Mouse (Mus musculus): Measurements from ENCODE around the gene Slc16a11. TPM values are rescaled to one million over a fixed set of nuclear protein-coding genes. Genes with fewer than 3 reads are reported as not detected.
"Not testable (repeated sequence)": the region's sequence is repeated elsewhere in the genome, so short reads cannot be mapped to it uniquely, and the experiment has no call there.

Slc16a11 gene
- 6.3 and 7.3 TPM in 2 replicates for polyA plus RNA-seq (2015; fragmentation: Nextera tagmentation; extraction: Ambion mirVana)

- Histone ChIP-seq H3K36me3 (peaks cover 14% of the 10 kb centered on the region), H3K4me2 (peak within 1 kb of the TSS; percentile 84), H3K27me3 (replicated peaks) (peaks cover 45% of the 10 kb centered on the region), H3K4me3 (replicated peaks) (peak within 1 kb of the TSS; percentile 35), H3K9ac (replicated peaks) (no peak within 1 kb of the TSS; the same call in 1 of the 2 replicates), H3K27ac (replicated peaks) (no peak within 1 kb of the TSS), H3K9me3 (replicated peaks) (no peaks in the 10 kb centered on the region), H3K4me1 (peaks cover 26% of the 10 kb centered on the region)
- ATAC-seq (ENCODE audit: low FRiP score): no peak
- WGBS: 72% methylated on average over 6 of the region's 6 CpGs
Measured at GRCm38 (mm10) chr11:70212423-70212822, at the start of gene Slc16a11. Slc16a11 (plus strand) TSS chr11:70212752.

- Histone ChIP-seq H3K4me2 (no peak overlapping the region), H3K27ac (replicated peaks) (no peak overlapping the region), H3K36me3 (no peaks in the 10 kb centered on the region), H3K9me3 (replicated peaks) (no peaks in the 10 kb centered on the region), H3K4me3 (replicated peaks) (no peak overlapping the region), H3K4me1 (no peaks in the 10 kb centered on the region), H3K9ac (replicated peaks) (no peak overlapping the region), H3K27me3 (replicated peaks) (no peaks in the 10 kb centered on the region)
- ATAC-seq (ENCODE audit: low FRiP score): no peak
- 73% methylated on average over 16 of the region's 16 CpGs for WGBS
Measured at GRCm38 (mm10) chr11:70165972-70166921, 46.3 kb upstream of the Slc16a11 start.

GRCm38 (mm10) chr11:70168136-70168535 is 44.4 kb upstream of the Slc16a11 start:
- 60% methylated on average over 7 of the region's 7 CpGs for WGBS
- H3K9ac ChIP-seq (replicated peaks): no peak overlapping the region
- no peak for ATAC-seq (ENCODE audit: low FRiP score)
- no peak overlapping the region for H3K4me2 ChIP-seq
- no peaks in the 10 kb centered on the region for H3K4me1 ChIP-seq
- H3K27ac ChIP-seq (replicated peaks): no peak overlapping the region
- H3K4me3 ChIP-seq (replicated peaks): no peak overlapping the region
- H3K36me3 ChIP-seq: no peaks in the 10 kb centered on the region
- H3K9me3 ChIP-seq (replicated peaks): no peaks in the 10 kb centered on the region
- no peaks in the 10 kb centered on the region for H3K27me3 ChIP-seq (replicated peaks)

GRCm38 (mm10) chr11:70169471-70169870 is 43.1 kb upstream of the Slc16a11 start:
- WGBS: 96% methylated on average over 7 of the region's 7 CpGs
- H3K27me3 ChIP-seq (replicated peaks); H3K27ac ChIP-seq (replicated peaks); H3K4me1 ChIP-seq; H3K36me3 ChIP-seq; H3K4me3 ChIP-seq (replicated peaks); H3K9ac ChIP-seq (replicated peaks); H3K4me2 ChIP-seq; H3K9me3 ChIP-seq (replicated peaks); ATAC-seq (ENCODE audit: low FRiP score): not testable (repeated sequence)

DNA sequence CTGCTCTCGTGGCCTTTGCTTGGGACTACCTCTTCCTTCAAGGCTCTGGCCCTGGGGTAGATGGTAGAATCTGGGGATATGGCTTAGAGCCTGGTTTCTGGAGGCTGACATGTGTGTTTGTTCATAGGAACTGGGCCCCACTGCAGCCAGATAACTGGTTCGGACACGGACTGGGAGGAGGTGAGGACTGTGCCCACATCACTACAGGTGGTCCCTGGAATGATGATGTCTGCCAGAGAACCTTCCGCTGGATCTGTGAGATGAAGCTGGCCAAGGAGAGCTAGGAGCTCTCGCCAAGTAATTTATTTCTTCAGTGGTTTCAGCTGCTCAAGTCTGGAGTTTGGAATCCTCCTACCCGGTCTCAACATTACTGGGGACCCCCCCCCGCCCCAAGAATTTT is 42.3 kb upstream of the Slc16a11 start:
- WGBS: 83% methylated on average over 7 of the region's 7 CpGs
- ATAC-seq (ENCODE audit: low FRiP score): no peak
- H3K9me3 ChIP-seq (replicated peaks): no peaks in the 10 kb centered on the region

GRCm38 (mm10) chr11:70171181-70171580 is 41.4 kb upstream of the Slc16a11 start:
- ATAC-seq (ENCODE audit: low FRiP score): no peak
- Histone ChIP-seq H3K4me3 (replicated peaks) (no peak overlapping the region), H3K27me3 (replicated peaks) (no peaks in the 10 kb centered on the region), H3K9ac (replicated peaks) (no peak overlapping the region), H3K4me1 (no peaks in the 10 kb centered on the region), H3K36me3 (no peaks in the 10 kb centered on the region), H3K9me3 (replicated peaks) (no peaks in the 10 kb centered on the region), H3K4me2 (no peak overlapping the region), H3K27ac (replicated peaks) (no peak overlapping the region)
- WGBS: 85% methylated on average over 7 of the region's 7 CpGs

More for the DNA sequence above, 42.3 kb upstream of the Slc16a11 start:
- H3K4me1 ChIP-seq: no peaks in the 10 kb centered on the region
- H3K4me2 ChIP-seq: no peak overlapping the region
- no peak overlapping the region for H3K4me3 ChIP-seq (replicated peaks)
- no peak overlapping the region for H3K9ac ChIP-seq (replicated peaks)
- no peaks in the 10 kb centered on the region for H3K27me3 ChIP-seq (replicated peaks)
- H3K27ac ChIP-seq (replicated peaks): no peak overlapping the region
- H3K36me3 ChIP-seq: no peaks in the 10 kb centered on the region

DNA sequence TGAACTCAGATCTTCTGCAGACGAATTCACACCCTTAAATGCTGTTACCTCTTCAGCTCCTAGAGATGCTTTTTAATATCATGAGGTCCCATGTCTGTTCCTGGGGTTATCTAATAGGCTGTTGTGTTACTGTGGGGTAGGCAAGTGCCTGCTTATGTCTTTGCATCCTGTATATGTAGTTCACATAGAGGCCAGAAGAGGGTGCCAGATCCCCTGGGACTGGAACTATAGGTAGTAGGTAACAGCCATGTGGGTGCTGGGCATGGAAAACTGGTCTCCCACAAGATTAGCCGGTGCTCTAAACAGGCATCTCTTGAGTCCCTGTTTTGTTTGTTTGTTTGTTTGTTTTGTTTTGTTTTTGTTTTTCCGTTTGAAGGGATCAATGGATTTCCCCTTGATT is 40.7 kb upstream of the Slc16a11 start:
- Histone ChIP-seq H3K4me3 (replicated peaks) (no peak overlapping the region), H3K4me2 (no peak overlapping the region), H3K36me3 (no peaks in the 10 kb centered on the region), H3K4me1 (no peaks in the 10 kb centered on the region), H3K27me3 (replicated peaks) (no peaks in the 10 kb centered on the region), H3K27ac (replicated peaks) (no peak overlapping the region), H3K9ac (replicated peaks) (no peak overlapping the region), H3K9me3 (replicated peaks) (no peaks in the 10 kb centered on the region)
- no peak for ATAC-seq (ENCODE audit: low FRiP score)
- WGBS: 50% methylated on average over 3 of the region's 3 CpGs

- 60% methylated on average over 5 of the region's 5 CpGs for WGBS
- H3K4me1 ChIP-seq: no peaks in the 10 kb centered on the region
- no peak overlapping the region for H3K27ac ChIP-seq (replicated peaks)
- no peaks in the 10 kb centered on the region for H3K9me3 ChIP-seq (replicated peaks)
- no peak overlapping the region for H3K9ac ChIP-seq (replicated peaks)
- ATAC-seq (ENCODE audit: low FRiP score): no peak
- H3K36me3 ChIP-seq: no peaks in the 10 kb centered on the region
- no peak overlapping the region for H3K4me2 ChIP-seq
- H3K27me3 ChIP-seq (replicated peaks): no peaks in the 10 kb centered on the region
- H3K4me3 ChIP-seq (replicated peaks): no peak overlapping the region
Measured at GRCm38 (mm10) chr11:70172298-70172697, 40.3 kb upstream of the Slc16a11 start.

DNA sequence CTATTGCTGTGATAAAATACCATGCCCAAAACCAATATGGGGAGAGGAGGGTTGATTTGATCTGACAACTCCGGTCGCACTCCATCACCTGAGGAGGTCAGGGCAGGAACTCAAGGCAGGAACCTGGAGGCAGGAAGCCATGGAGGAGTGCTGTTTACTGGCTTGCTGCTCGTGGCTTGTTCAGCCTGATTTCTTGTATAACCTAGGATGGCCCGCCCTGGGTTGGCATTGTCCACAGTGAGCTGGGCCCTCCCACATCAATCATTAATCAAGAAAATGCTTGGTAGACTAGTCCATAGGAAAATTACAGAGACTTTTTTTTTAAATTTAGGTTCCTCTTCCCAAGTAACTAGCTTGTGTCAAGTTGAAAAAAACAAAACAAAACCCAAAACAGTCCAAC is 38.1 kb upstream of the Slc16a11 start:
- no peaks in the 10 kb centered on the region for H3K9me3 ChIP-seq (replicated peaks)
- H3K9ac ChIP-seq (replicated peaks): no peak overlapping the region
- H3K27me3 ChIP-seq (replicated peaks): no peaks in the 10 kb centered on the region
- 84% methylated on average over 4 of the region's 4 CpGs for WGBS
- H3K27ac ChIP-seq (replicated peaks): no peak overlapping the region
- H3K4me1 ChIP-seq: no peaks in the 10 kb centered on the region
- ATAC-seq (ENCODE audit: low FRiP score): no peak
- H3K36me3 ChIP-seq: no peaks in the 10 kb centered on the region
- no peak overlapping the region for H3K4me3 ChIP-seq (replicated peaks)
- H3K4me2 ChIP-seq: no peak overlapping the region

DNA sequence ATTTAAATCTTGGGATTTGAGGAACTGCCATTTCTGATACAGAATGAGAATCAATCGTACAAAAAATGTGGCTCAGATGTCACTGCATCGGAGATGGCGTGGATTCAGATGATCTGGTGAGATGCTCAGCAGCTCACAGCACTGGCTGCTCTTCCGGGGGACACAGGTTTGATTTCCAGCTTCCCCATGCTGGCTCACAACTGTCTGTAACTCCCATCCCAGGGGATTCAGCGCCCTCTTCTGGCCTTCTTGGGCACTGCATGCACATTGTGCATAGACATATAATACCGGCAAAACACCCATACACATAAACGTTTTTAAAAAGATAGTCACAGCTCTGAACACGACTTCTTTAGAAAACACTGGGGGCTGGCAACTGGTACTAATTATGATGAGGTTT is 34.9 kb upstream of the Slc16a11 start:
- no peak for ATAC-seq (ENCODE audit: low FRiP score)
- WGBS: 77% methylated on average over 8 of the region's 8 CpGs
- Histone ChIP-seq H3K36me3 (no peaks in the 10 kb centered on the region), H3K4me3 (replicated peaks) (no peak overlapping the region), H3K4me1 (no peaks in the 10 kb centered on the region), H3K4me2 (no peak overlapping the region), H3K9me3 (replicated peaks) (no peaks in the 10 kb centered on the region), H3K27ac (replicated peaks) (no peak overlapping the region), H3K27me3 (replicated peaks) (no peaks in the 10 kb centered on the region), H3K9ac (replicated peaks) (no peak overlapping the region)

DNA sequence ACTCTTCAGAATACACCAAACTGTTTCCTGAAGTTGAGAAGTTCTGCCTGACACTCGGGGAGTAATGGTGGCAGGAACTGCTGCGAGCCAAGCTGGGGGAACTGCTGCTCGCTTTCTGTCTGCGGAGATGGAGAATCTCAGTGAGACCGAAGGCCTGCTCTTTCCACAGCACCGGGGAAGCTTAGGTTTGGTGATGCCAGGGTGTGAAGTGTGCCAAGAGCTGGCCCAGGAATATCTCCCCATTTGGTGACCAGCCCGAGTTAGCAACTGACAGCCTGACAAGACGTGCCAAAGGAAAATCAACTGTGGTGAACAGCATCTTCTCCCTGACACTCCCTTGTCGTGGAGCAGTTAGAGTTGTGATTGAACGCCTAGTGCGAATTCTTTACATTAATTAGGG is 34.2 kb upstream of the Slc16a11 start:
- H3K9ac ChIP-seq (replicated peaks): no peak overlapping the region
- no peak for ATAC-seq (ENCODE audit: low FRiP score)
- H3K27ac ChIP-seq (replicated peaks): no peak overlapping the region
- no peaks in the 10 kb centered on the region for H3K27me3 ChIP-seq (replicated peaks)
- H3K9me3 ChIP-seq (replicated peaks): no peaks in the 10 kb centered on the region
- no peaks in the 10 kb centered on the region for H3K4me1 ChIP-seq
- H3K4me3 ChIP-seq (replicated peaks): no peak overlapping the region
- no peak overlapping the region for H3K4me2 ChIP-seq
- H3K36me3 ChIP-seq: no peaks in the 10 kb centered on the region
- 91% methylated on average over 11 of the region's 11 CpGs for WGBS

DNA sequence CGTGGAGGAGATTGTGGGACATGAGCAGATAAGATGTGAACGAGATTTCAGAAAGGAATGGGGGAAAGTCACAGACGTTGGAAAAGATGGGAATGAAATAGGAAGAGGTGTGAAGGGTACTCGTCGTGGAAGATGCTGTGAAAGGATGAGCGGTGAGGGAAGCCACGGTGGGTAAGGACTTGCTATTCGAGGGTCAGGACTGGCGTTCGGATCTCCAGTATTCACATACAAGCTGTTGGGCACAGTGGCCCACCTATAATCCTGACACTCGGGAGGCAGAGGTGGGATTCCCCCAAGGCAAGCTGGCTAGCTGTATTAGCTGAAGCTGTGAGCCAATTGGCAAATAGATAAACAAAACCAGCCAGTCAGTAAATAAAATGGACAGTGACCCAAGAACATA is 33.8 kb upstream of the Slc16a11 start:
- Histone ChIP-seq H3K9me3 (replicated peaks) (no peaks in the 10 kb centered on the region), H3K36me3 (no peaks in the 10 kb centered on the region), H3K9ac (replicated peaks) (no peak overlapping the region), H3K4me2 (no peak overlapping the region), H3K27me3 (replicated peaks) (no peaks in the 10 kb centered on the region), H3K4me3 (replicated peaks) (no peak overlapping the region), H3K27ac (replicated peaks) (no peak overlapping the region), H3K4me1 (no peaks in the 10 kb centered on the region)
- WGBS: 80% methylated on average over 11 of the region's 11 CpGs
- no peak for ATAC-seq (ENCODE audit: low FRiP score)
